Mouse (Mus musculus): ENCODE measurements around the gene Copa.

The Copa gene

DNA sequence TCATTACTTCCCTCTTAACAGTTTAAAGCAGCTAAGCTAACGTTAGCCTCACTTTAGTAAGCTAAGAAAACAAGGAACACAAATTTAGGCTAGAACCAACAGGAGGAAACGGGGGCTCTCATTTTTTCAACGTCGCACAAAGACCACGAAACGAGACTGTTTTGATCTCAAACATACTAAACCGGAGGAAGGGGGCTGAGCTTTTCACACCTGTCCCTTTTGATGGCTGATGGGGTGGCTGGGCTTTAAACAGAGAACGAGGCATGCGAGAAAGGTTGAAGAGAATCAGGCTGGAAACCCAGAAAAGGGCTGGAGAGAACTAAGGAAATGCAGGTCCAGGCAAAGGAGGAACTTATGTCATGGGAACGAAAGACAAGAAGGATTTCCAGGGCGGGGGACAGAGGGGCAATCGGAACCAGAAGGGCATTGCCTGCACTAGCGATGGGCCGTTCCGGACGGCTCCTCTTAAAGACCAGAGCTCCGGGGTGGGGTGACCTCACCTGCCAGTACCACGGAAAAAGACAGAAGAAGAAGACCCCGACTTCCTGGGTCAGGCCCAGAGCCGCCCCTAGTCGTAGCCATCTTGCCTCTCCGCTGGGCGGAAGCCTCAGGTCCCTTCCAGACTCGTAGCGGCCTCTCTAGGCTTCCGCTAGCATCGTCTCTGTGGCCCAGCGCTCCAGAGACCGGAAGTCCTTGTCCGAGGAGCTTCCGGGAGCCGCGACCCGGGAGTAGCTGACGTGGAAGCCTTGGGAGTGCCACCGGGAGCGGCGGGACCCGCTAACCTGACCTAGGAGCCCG lies at the start of gene Copa, which contains the start of gene Ncstn:
Copa (plus strand) TSS at position 429 of the 798 bp plus-strand sequence.
Ncstn (minus strand) TSS at position 695 of the 798 bp plus-strand sequence.
- DNase-seq = peak; percentile 97

DNA sequence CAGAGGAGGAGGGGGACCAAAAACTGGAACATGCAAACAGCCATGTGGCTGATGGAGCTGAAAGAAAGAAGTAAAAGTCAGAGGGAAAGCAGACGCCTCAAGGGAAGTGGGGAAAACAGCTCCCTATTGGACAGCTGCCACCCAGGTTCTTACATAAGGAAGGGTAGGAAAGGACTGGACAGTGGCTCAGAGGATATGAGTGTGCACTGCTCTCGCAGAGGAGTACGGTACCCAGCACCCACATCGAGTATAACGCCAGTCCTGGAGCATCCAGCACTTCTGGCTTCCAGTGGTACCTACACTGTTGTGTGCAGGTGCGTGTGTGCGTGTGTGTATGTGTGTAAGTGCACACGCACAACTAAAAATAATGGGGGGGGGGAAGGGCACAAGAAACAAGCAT lies 35.9 kb upstream of the Copa start:
- DNase-seq = no peak

DNA sequence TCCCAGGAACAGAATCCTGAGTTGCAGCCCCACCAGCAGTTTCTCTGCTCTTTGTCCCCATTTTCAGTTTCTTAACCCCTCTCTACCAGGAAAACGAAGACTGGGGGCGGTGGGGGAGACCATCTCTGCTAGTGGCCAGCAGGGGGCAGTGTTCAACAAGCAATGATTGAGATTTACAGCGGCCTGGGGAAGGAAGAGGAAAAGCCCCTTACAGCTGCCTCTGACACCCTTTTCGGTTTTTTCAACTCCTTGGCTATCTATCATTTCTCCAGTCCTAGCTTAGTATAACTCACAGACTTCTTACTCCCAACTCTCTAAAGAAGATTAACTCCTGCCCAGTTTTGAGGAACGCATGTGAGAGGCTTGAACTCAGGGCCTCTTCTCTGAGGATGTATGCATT lies 35.4 kb upstream of the Copa start:
- DNase-seq = peak; percentile 68

DNA sequence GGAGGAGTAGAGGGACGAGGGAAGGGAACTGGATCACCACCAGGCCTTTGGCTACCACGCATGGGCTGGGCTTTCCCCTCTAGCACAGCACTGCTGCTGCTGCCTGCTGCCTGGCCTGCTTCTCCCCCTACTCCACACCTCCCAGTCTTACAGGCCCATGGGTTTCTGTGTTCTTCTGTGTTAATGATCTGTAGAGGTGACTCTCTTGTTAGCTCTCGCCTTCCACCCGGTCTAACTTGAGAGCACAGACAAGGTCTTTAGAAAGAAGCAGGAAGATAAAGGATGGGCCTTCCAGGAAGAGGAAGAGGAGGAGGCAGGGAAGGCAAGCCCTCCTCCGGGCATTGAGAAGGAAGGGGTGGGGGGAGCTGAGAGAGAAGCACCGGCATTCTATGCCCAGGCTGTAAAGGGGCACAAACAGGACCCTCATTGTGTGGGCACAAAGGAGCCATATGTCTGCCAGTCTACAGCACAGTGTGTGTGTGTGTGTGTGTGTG lies 34.0 kb upstream of the Copa start:
- no peak for DNase-seq

DNA sequence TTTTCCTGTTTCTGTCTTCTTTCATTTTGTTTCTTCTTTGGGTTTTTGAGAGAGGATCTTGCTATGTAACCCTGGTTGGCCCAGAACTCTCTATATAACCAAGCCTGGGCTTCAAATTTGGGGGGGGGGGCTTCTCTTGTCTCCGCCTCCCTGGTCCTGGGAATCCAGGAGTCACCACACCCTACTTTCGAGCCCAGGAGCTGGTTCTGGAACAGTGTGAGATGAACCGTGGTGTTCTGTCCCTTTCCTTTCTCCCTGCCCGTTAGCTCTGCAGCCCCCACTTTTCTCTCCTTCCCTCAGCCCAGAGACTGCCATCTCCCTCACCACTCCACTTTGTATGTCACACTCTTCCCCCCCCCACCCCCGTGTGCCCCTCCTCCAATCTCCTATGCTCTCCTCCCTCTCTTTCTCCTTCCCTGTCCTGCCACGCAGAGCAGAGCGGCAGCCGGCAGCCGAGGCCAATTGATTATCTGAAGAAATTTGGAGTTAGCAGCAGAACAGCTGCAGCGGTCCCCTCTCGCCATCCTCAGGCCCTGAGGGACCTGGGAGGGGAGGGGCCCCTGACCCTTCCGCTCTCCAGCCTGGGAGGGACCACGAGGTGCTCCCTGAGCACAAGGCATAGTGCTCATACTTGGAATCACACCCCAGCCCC lies 33.1 kb upstream of the Copa start:
- no peak for DNase-seq

DNA sequence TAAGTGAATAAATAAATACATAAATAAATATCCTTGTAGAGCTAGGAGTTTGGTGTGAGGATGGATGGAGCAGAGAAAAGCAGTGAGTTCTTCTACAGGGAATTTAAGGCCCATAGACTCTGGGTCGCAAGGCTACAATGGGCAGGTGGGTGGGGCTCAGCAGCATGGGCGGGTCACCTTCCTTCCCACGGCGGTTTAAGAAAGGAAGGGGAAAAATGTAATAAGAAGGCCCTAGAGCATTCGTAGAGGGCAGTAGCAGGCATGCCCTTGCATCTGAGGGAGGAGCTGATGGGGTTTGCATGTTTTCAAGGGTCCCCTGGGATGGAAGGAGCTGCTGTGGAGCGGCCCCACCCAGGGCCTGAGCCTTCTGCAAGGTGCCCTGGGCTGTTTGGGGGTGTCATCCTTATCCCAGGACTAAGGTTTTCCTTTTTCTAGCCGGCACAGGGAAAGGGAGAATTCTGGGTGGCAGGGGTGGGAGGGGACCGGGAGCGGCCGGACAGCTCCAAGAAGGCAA lies 29.5 kb upstream of the Copa start:
- no peak for DNase-seq

DNA sequence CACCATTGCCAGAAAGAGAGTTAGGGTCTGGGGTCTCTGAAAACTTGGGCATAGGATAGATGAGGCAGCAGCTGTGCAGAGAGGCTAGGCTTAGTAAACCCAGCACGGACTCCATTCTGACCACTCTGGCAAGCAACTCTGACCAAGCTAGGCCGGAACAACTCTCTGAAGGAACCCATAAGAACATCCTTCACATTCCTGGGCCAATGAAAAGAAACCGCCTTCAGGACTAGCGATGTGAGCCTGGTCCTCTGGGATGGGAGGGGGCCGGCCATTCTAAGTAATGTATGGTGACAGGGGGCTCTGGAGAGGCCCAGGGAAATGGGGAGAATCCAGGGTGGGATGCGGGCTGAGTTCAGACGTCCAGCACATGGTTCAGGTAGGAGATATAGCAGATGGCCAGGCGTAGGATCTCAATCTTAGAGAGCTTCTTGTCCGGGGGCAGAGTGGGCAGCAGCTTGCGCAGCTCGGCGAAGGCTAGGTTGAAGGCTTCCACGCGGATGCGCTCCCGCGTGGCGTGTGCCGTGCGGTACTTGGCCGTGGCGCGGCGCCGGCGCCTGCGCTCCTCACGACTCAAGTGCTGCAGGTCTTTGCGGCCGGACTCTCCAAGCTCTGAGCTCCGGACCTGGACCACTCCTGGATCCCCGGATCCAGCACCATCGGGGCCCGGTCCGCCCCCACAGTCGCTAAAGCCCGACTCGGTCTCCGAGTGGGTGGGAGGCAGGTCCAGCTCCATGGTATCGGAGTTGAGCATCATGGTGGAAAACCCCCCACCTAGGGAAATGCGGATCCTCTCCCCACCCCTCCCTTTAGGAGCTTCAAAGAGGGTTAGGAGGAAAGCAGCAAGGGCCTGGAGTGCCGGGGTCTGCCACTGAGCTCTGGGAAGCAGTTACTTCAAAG lies 28.5 kb upstream of the Copa start:
- DNase-seq = no peak

DNA sequence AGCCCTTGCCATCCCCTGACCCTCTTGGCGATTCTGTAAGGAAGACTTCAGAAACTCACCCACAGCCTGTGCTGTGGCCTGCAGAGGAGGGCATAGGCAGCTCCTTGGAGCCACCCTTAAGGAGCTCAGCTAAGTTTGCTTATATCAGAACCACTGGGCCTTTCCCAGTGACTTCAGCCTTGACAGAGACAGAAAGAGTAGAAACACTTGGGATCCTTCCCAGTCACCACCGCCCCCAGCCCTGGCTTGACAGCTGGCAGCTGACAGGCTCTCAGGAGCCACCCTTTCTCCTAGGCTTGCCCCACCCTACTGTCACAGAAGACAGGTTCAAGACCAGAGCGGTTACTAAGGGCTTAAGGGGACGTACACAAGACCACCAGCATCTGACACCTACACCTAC lies 26.1 kb upstream of the Copa start:
- no peak for DNase-seq

DNA sequence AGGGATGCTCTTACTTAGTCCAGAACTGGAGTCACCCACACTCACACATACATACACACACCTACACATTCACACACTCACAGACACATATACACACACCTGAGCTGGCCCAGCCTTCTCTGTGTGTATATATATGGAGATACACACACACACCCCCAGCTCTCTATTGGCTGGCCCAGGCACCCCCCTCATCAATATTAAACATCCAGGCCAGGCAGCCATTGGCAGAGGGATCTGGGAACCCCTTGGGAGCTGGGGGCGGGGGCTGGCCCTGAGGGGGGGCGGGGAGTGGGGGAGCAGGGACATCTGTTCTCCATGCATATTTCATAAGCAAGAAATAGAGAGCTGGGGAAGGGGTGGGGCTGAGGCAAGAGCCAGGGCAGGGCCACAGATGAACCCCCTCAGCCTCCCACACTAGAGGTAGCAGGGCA lies 24.8 kb upstream of the Copa start, which contains the start of gene Nhlh1:
Nhlh1 (minus strand) TSS at position 83 of the 431 bp plus-strand sequence.
- no peak for DNase-seq

DNA sequence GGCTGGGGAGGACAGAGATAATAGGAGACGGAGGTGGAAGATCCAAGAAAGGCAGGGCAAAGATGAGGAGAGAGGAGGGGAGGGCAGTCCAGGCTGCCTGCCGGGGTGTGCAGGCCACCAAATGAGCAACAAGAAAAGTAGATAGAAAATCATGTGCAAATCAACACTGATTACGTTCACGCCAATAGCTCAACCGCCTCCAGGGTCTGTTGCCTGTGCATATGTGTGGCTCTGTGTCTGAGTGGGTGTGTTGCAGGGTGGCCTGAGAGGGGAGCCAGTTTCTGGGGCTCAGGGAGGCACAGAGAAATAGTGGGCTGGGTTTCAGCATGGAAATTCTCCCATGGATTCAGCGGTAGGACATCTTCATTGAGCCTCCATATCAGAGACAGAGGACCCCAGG lies 24.0 kb upstream of the Copa start:
- DNase-seq = no peak

DNA sequence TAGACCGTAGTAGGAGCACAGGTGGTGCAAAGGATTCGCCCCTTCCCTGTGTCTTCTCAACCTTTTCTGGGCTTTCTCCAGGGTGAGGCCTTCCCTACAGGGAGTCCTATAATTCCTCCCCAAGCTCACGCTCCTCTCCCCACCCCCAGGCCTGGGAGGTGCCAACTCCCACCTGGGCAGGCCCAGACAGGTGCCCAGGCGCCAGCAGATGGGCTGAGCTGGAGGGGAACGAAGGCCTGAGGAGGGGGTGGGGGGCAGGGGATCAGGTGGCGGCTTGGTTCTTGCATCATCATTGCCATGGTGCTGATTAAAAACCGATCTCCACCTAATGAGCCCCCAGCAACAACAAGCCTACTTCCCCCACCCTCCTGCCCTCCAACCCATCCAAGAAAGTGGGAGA lies 23.5 kb upstream of the Copa start:
- no peak for DNase-seq

DNA sequence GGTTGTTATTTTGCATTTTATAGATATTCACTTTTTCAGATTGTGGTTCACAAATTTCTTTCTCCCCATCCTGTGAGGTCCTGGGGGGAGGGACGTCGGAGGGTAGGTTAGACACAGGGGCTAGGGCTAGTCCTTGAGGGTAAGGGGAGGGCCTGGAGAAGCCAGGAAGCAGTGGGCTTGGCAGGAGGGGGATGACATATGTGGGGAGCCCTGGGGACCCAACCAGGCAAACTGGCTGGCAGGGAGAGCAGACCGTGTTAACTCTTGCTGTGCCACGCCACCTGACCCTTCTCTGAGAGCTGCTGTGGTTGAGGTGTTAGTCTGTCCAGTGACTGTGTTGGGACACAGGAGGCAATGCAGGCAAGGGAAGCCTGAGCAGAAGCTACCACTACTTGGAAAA lies 21.7 kb upstream of the Copa start:
- DNase-seq = no peak

DNA sequence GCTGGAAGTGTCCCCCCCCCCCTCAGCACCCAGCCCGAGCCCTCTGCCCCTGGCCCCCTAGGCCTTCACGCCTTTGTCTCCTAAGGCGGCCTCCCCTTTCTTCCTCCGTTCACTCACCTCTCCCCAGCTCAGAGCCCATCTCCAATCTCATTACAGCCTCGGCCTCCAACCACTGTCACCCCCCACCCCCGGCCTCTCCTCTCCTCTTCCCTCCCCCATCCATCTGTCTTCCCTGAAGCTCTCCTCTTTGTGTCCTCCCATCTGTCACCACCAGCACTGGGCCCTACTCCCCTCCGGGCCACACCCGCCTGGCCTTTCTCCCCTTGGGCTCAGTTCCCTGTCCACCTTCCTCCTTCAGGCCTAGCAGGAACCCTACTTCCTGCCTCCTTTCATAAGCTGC lies 21.1 kb upstream of the Copa start:
- no peak for DNase-seq

DNA sequence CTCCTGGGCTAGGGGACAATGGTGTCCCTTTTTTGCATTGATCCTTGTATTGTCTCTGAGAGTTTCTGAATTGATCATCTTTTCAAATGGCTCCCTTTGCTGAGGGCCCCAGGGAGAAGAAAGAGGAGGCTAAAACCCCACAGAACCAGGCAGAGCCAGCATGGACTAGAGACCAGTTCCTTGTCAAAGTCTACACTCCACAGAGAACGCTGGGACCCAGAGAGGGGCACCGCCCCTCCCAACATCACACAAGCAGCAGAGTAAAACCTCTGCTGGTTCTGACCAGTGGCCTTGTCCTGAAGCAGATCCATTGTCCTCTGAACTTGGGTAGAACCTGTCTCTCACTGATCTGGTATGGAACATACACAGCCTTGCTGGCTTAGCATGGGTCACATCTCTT lies 20.2 kb upstream of the Copa start:
- no peak for DNase-seq

DNA sequence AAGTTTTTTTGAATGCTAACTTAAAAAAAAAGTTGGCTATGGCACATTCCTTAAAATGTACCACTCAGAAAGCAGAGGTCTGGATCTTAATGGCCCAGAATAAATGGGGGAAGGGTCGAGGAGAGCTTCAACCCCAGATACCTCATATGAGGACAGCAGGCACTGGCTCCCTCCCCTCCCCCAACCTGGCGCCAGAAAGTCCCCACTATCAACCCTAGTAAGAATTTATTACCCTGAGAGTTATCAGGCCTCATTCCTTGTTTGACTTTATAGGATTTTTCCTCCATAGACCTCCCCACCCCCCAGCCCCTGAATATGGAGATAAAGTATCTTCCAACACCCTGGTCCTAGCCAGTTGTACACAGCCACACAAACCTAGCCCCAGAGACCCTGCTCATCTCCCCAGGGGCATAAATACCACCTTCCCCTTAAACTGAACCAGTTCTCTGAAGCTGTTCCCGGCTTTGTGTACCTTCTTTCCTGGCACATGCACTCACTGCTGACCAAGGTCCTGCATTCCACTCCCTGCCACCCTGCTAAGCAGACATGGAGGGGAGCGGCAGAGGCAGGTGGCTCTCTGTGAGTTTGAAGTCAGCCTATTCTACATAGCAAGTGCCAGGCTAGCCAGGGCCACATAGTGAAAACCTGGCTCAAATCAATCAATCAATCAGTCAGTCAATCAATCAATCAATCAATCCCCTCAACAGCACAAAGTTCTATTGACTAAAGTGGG lies 18.9 kb upstream of the Copa start:
- DNase-seq = no peak

DNA sequence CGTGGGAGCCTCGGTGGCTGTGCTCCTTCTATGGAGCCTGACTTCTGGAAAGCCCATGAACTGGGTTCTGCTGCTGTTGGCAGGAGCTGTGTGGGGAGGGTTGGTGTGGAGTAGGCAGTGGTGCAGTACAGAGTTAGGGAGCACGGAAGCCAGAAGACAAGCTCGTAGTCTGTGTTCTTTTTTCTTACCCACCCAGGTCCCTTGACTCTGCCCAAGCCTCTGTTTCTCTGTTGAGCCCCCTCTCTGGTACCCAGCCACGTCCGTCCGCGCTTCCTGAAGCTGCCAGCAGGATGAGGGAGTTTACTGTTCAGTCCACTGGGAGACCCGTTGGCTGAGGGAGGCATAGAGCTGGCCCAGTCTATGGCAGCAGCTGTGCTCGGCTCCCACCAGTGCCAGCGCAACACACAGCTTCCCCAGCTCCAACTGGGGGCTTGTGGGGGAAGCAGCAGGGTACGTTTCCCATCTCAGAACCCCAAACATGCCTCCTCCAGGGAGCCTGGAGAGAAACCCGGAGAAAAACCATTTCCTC lies 17.7 kb upstream of the Copa start:
- no peak for DNase-seq

DNA sequence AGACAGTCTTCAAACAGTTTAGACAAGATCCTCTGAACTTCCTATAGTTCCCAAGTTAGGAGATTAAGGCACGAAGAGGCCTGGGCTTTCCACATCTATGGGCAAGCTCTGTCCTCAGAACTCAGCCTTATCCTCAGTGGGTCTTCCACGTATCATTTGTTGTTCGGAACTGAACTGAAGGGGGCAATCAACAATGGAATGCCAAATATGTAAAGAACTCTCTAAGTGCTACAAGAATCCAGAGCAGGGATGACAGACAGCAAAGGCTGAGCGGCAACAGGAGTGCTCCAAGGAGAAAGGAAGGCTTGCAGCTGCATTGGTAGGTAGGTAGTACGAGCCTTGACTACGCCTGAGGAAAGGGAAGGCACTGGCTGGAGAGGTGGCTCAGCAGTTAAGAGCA lies 12.1 kb upstream of the Copa start:
- DNase-seq = no peak

DNA sequence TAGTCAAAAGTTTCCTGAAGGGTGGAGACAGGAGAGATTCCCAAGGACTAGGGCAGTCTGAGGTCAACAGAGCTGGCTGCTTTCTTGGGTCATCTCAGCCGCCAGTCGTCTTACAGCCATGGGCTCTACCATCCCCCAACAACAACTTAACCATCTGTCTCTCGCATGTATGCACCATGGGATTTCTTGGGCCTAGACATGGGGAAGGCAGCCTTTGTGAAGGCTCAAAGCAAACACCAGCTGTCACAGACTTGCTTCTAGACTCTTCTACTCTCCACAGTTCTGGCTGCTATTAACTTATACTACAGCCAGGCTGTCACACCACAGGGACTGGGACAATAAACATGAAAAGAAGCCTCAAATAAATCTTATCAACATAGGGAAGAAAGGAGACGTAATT lies 10.8 kb upstream of the Copa start:
- DNase-seq = no peak

DNA sequence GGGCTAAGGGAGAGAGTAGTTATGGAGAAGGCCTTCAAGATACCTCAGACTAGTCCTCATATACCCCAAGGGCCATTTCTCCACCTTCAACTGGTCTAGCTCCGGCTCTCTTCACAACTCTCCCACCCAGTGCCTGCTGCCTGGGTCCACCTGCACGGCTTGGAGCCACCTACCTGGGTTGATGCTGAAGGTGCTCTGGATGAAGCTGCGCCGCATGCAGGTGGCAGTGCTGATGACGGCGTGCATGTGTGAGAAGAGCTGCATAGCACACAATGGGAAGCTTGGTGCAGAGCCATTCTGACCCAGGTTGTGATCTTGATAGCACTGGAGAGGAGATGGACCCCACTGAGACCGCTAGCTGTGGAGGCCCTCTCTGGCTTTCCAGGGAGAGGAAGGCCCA lies 9.7 kb upstream of the Copa start:
- no peak for DNase-seq

DNA sequence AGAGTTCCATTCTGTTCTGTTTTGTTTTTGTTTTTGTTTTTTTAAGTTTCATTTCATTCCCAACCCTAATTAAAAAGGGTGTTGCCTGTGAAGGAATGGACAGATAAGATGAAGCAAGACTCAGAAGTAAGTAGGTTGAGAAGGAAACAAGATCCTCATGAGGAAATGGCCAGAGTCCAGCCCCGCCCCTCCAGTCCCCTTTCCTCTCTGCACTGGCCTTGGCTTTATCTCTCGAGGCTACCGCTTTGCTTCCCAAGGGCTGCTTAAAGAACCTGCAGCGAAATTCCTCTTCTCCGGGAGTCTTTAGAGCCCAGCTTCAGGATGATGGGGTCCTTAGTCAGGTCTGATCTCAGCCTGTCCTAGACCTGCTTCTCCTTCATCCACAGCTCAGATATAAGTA lies 4.3 kb upstream of the Copa start:
- DNase-seq = peak; percentile 14

DNA sequence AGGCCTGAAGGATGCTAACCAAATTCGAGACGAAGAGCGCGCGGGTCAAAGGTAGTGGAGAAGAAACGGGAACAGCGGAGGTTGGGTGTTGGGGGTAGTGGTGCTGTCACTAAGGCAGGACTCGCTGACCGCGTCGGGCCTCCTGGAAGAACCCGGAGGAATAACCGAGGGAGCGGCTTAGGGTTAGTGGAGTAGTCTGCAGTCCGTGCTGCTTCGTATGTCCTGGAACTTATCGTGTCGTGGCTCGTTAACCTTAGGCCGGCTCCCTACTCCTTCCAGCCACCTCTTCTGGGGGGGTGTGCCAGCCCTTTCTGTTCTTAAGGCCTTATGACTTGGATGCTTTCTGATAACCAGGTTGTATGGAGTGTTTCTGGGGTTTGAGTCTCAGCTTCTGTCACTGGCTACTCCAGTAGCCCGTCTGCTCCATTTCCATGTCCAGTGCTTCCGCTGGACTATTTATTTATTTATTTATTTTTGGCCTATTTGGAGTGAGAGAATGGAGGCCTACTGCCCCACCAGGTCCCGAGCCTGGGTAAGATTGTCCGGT lies 643 bp downstream of the Copa start:
- DNase-seq = no peak

DNA sequence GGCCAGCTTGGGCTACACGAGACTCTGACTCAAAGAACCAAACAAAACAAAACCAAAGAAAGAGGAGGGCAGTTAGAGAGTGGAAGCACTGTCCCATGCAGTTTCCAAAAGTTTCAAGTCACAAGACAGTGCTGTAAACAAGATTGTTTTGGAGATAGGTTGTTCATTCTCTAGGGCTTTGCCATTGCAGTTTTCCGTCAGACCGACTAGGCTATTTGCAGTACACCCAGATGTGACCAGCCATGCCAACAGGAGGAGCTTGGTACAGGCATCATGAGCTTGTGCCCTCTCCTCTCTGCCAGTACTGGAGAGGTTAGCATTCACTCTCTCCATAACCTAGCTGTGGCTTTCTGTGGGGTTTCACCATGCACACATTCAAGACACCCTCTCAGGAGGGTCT lies 11.2 kb downstream of the Copa start:
- DNase-seq = peak; percentile 9

Measured in lung, postnatal 36 days (tissue).